Mouse (Mus musculus): Measurements from ENCODE around the gene Foxo1.

Gene Foxo1

DNA sequence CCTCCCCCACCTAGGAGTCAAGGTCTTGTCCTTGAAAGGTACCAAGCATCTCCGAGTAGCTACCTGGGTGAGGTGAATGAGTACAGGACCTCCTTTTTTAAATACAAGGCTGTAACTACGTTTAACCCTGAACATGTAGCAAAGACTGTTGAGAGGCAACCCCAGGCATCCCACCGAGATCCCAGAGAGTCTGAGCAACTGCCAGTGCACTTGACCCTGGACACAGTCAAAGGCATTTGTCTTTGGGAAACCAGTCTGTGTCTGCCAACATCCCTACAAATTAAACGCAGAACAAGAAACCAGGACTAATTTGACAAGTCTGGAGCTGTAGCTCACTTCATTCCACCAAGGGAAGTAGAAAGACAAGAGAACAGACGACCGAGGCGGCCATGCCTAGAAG is 86.1 kb downstream of the Foxo1 start:
- DNase-seq (ENCODE audit: inconsistent age in 2 of 2, low spot score in 1 of 2) = peak in 1 of 2 experiments; percentile 59

- no peak for DNase-seq (ENCODE audit: inconsistent age in 2 of 2, low spot score in 1 of 2)
Observed at GRCm38 (mm10) chr3:52357265-52357953, 89.3 kb downstream of the Foxo1 start.

DNA sequence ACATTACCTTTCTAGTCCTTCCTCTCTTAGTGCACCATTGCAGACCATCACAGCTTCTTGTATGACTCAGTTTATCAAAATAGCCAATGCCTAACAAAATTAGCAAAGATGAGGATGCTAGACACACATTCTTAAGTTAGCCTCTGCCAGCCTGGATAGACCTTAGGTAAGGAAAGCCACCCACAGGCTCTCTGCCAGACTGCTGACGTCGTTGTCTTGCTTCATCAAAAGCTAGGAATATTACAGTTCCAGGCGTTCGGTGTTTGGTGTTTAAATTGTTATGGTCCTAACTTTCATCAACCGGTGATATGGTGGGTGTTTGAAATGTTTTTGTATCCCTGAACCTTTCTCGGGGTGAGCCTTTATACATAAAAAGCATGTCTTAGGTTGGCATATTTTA is 96.4 kb downstream of the Foxo1 start:
- DNase-seq (ENCODE audit: inconsistent age in 2 of 2, low spot score in 1 of 2) = peak in 1 of 2 experiments; percentile 72

DNA sequence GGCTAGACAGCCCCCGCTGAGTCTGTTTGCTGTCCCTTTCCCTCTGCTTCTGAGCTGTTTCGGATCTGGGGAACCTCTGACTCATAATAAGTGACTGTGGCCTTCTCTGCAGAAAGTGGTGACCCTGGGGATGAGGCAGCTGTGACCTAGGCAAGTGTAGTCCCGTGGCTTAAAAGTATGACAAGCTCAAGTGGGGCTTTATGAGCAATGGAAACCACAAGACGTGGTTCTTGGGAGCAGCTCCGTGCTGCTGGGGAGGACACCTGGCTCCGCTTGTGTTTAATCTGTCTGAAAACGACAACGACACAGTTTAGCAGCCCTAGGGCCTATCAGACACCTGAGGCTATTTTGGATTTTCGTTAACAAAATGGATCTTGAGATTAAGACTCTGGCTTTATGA is 101.1 kb downstream of the Foxo1 start:
- peak; percentile 36 to 82 for DNase-seq (ENCODE audit: inconsistent age in 2 of 2, low spot score in 1 of 2)

- peak in 1 of 2 experiments; percentile 59 for DNase-seq (ENCODE audit: inconsistent age in 2 of 2, low spot score in 1 of 2)
Observed at GRCm38 (mm10) chr3:52369881-52370428, 101.8 kb downstream of the Foxo1 start.

- DNase-seq (ENCODE audit: inconsistent age in 2 of 2, low spot score in 1 of 2) = no peak
Observed at GRCm38 (mm10) chr3:52376974-52377373, 108.8 kb downstream of the Foxo1 start.

GRCm38 (mm10) chr3:52383351-52383750 is 115.2 kb downstream of the Foxo1 start:
- DNase-seq (ENCODE audit: inconsistent age in 2 of 2, low spot score in 1 of 2) = peak; percentile 26 to 48

DNA sequence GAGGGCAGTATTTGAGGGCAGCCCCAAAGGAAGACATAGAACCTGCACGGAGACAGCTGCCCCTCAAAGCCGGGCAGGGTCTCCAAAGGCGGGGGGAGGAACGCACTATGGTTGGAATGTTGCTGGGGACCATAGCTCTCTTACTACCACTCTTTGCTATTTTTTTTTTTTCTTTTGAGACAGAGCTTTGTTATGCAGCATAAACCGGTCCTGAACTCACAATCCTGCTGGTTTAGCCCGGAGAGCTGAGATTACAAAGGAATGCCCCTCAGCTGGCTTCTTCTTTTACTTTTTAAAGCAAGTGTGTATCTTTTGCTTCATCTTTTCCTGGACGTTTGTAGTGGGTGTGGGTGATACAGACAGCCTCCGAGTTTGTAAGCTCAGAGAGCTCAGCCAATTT is 118.2 kb downstream of the Foxo1 start:
- no peak for DNase-seq (ENCODE audit: inconsistent age in 2 of 2, low spot score in 1 of 2)

GRCm38 (mm10) chr3:52390321-52390720 is 122.2 kb downstream of the Foxo1 start:
- DNase-seq (ENCODE audit: inconsistent age in 2 of 2, low spot score in 1 of 2) = peak in 1 of 2 experiments; percentile 21

GRCm38 (mm10) chr3:52390766-52391665 is 122.9 kb downstream of the Foxo1 start:
- DNase-seq (ENCODE audit: inconsistent age in 2 of 2, low spot score in 1 of 2) = peak in 1 of 2 experiments; percentile 21

DNA sequence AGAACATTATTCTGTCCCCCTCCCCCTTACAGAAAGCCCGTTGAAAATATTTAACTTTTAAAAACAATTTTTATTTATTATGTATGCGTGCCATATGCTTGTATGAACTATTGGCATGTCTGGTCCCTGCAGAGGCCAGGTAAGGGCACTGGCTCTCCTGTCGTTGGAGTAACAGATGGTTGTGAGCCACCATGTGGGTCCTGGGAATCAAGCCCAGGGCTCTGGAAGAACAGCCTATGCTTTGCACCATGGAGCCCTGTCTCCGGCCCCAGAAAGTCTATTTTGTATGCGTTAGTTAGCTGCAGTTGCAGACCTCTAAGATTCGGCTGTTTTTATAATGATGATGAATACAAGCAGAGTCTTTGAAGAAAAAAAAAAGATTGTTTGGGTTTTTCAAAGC is 123.8 kb downstream of the Foxo1 start:
- DNase-seq (ENCODE audit: inconsistent age in 2 of 2, low spot score in 1 of 2) = no peak

- no peak for DNase-seq (ENCODE audit: inconsistent age in 2 of 2, low spot score in 1 of 2)
Observed at GRCm38 (mm10) chr3:52392521-52392920, 124.4 kb downstream of the Foxo1 start.

DNA sequence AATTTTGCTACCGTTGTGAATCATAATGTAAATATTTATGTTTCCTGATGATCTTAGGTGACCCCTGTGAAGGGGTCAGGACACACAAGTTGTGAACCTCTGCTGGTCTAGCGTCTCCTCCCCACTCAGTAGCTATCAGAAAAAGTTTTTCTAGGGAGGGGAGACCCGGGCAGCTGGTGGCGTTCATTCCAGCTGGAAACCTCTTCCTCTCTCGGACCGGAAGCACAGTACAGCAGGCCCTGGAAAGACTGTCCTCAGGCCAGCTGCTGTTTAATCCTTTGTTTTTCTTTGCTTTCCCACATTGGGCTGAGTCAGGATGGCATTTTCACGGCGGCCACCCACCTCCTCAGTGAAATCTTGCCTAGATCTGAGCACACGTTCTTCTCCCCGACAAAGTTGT is 125.0 kb downstream of the Foxo1 start:
- no peak for DNase-seq (ENCODE audit: inconsistent age in 2 of 2, low spot score in 1 of 2)

- DNase-seq (ENCODE audit: inconsistent age in 2 of 2, low spot score in 1 of 2) = no peak
Observed at GRCm38 (mm10) chr3:52396121-52396731, 128.1 kb downstream of the Foxo1 start.

GRCm38 (mm10) chr3:52396951-52397615 is 128.9 kb downstream of the Foxo1 start:
- no peak for DNase-seq (ENCODE audit: inconsistent age in 2 of 2, low spot score in 1 of 2)

DNA sequence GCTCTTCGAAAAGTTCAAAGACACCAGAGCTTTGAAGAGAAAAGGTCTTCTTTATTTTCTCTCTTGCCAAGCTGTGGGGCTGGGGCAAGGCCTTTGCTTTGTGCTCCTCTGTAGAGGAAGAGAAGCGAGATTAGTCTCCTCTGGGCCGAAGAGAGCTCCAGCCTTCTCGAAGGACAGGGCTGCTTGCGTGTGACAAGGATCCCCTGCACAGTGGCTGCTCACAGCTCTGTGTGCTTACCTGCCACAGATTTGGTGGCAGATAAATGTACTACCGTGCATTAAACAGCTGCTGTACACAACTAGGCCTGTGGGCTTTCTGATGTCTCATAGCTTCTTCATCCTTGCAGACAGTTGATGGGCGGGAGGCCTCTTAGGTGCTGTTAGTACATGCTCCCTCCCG is 129.8 kb downstream of the Foxo1 start:
- no peak for DNase-seq (ENCODE audit: inconsistent age in 2 of 2, low spot score in 1 of 2)

GRCm38 (mm10) chr3:52400284-52401161 is 132.4 kb downstream of the Foxo1 start:
- DNase-seq (ENCODE audit: inconsistent age in 2 of 2, low spot score in 1 of 2) = peak in 1 of 2 experiments; percentile 51

DNA sequence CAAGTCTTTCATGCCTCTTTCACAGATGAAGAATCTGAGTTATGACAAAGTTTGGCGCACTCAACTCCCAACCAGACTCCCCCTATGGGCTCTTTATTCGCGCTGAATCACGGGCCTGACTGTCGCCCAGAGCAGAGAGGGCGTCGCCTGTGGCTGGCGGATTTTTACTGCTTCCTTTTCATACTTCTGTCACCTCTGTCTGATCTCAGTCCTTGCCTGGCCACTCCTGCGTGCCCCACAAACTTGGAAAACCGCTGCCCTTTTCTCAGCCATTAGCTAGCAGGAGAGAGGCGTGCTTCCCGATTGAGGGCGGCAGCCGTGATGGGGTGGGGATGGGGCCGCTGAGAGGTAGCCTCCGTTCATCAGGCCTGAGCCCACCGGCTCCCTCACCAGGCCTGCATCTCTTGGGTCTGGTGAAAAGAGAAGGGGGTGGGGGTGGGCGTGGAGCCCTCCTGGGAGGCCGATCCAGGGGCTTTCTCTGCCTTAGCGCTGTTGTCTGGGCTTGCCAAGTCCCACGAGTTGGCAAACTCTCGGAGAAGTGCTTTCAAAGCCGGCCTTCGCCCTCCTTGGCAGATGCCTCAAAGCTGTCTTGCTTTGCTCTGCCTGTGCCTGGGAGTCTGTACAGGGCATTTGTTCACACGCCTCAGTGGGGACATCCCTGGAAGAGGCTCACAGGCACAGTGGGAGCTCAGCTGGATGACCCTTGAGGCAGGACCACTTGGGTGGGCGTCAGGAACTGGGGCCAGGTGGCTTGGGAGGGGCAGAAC is 133.2 kb downstream of the Foxo1 start:
- DNase-seq (ENCODE audit: inconsistent age in 2 of 2, low spot score in 1 of 2) = peak; percentile 51 to 88

Data from adrenal gland, adult (tissue).